Mouse (Mus musculus) retina, adult 2 months (tissue): ENCODE results near the gene Olfr395.
"Not testable (repeated sequence)": the region's sequence is repeated elsewhere in the genome, so short reads cannot be mapped to it uniquely, and the experiment has no call there.

ENCODE experiments used
- DNase-seq: peaks from one replicate; pipeline ENCODE4 v3.0.0-alpha.2; 2012; ENCODE audit warnings: low read depth, low spot score

The Olfr395 gene

GRCm38 (mm10) chr11:73909199-73909598 is at the start of gene Olfr395:
TSS of gene Olfr395 (minus strand) at chr11:73909299.
- DNase-seq: not testable (repeated sequence)

DNA sequence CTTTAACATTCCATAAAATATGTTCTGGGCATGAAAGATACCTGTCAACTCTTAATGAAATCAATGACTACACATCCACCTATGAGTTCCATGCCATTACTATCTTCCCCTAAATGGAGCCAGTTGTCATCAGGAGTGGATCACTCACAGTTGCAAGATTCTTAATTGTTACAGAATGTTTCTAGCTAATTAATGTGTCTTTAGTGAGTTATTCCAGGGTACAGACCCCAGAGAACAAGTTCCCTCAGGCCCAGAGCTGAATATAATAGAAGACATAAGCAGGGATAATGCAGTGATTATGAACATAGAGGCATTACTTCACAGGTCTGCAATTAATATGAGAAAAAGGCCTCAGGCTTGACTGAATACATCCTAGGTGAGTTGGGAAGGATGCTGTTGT is 27.3 kb upstream of the Olfr395 start, which contains the start of gene Olfr23:
Gene Olfr23, plus strand, starts transcription at position 301 of the 400 bp plus-strand sequence.
- no peak for DNase-seq

DNA sequence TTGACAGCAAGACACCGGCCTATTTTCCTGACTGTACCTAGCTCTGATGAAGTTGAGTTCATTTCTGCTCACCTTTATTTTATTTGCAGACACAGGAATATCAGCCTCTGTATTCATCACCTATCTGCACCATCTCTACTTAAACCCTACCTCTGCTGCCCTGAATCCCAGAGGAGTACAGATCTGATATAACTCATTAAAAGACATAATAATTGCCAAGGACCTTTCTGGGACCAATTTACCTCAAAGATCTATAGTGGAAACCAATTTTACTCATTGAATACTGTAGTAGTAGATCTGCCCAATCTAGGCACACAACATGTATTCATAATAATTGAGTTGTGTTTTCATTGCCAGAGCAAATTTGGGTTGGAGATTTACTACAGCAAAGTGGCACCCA is 18.4 kb downstream of the Olfr395 start, which contains the start of gene Olfr394:
Gene Olfr394, minus strand, starts transcription at position 101 of the 400 bp plus-strand sequence.
- no peak for DNase-seq
